Mouse (Mus musculus): ENCODE data around the gene Gm16429.
"Not testable (repeated sequence)": the region's sequence is repeated elsewhere in the genome, so short reads cannot be mapped to it uniquely, and the experiment has no call there.

Gm16429 gene

GRCm38 (mm10) chr5:93928952-93929351 is at the start of gene Gm16429:
Gene Gm16429, minus strand, starts transcription at chr5:93929052.
- DNase-seq (ENCODE audit: low read depth): not testable (repeated sequence)
